Mouse (Mus musculus): ENCODE results near the gene Capza1. TPM values are rescaled to one million over a fixed set of nuclear protein-coding genes. Genes with fewer than 3 reads are reported as not detected.

Capza1 gene
- polyA plus RNA-seq, 1 experiment from 2014 or later = 209 TPM

GRCm38 (mm10) chr3:104864651-104865340, 491 bp upstream of the Capza1 start:
- under 1% methylated on average over 48 of the region's 48 CpGs for WGBS
- Histone ChIP-seq H3K9me3 (ENCODE audit: low read length) (no peaks in the 10 kb centered on the region), H3K4me2 (replicated peaks; ENCODE audit: low read depth, low read length) (peak overlapping the region; percentile 60), H3K4me1 (ENCODE audit: insufficient read depth, low read length) (peaks cover 30% of the 10 kb centered on the region), H3K27ac (ENCODE audit: low read length) (peak overlapping the region; percentile 99), H3K27me3 (ENCODE audit: insufficient read depth, low read length) (no peaks in the 10 kb centered on the region), H3K36me3 (ENCODE audit: insufficient read depth, low read length) (no peaks in the 10 kb centered on the region), H3K9ac (replicated peaks; ENCODE audit: low read length) (peak overlapping the region; percentile 98), H3K4me3 (ENCODE audit: low read length) (peak overlapping the region; percentile 99)
- peak; percentile 93 for ATAC-seq (ENCODE audit: low FRiP score, low TSS enrichment)

GRCm38 (mm10) chr3:104858560-104858959, 5.7 kb downstream of the Capza1 start:
- Histone ChIP-seq H3K27ac (ENCODE audit: low read length) (no peak overlapping the region), H3K9me3 (ENCODE audit: low read length) (no peaks in the 10 kb centered on the region), H3K4me3 (ENCODE audit: low read length) (no peak overlapping the region), H3K36me3 (ENCODE audit: insufficient read depth, low read length) (peaks cover 7% of the 10 kb centered on the region; the same call in 1 of the 2 replicates), H3K4me2 (replicated peaks; ENCODE audit: low read depth, low read length) (no peak overlapping the region), H3K9ac (replicated peaks; ENCODE audit: low read length) (no peak overlapping the region), H3K4me1 (ENCODE audit: insufficient read depth, low read length) (peaks cover 20% of the 10 kb centered on the region), H3K27me3 (ENCODE audit: insufficient read depth, low read length) (no peaks in the 10 kb centered on the region)
- ATAC-seq (ENCODE audit: low FRiP score, low TSS enrichment) = no peak
- whole genome bisulfite sequencing = 88% methylated on average over 1 of the region's 1 CpGs

- ATAC-seq (ENCODE audit: low FRiP score, low TSS enrichment) = no peak
- WGBS = 67% methylated on average over 1 of the region's 1 CpGs
- H3K27ac ChIP-seq (ENCODE audit: low read length) = no peak overlapping the region
- H3K4me2 ChIP-seq (replicated peaks; ENCODE audit: low read depth, low read length) = no peak overlapping the region
- no peaks in the 10 kb centered on the region for H3K27me3 ChIP-seq (ENCODE audit: insufficient read depth, low read length)
- peaks cover 7% of the 10 kb centered on the region; the same call in 1 of the 2 replicates for H3K36me3 ChIP-seq (ENCODE audit: insufficient read depth, low read length)
- H3K4me3 ChIP-seq (ENCODE audit: low read length) = no peak overlapping the region
- H3K9ac ChIP-seq (replicated peaks; ENCODE audit: low read length) = no peak overlapping the region
- peaks cover 2% of the 10 kb centered on the region for H3K4me1 ChIP-seq (ENCODE audit: insufficient read depth, low read length)
- H3K9me3 ChIP-seq (ENCODE audit: low read length) = no peaks in the 10 kb centered on the region
Measured at GRCm38 (mm10) chr3:104856106-104856505, 8.2 kb downstream of the Capza1 start.

GRCm38 (mm10) chr3:104854866-104855265, 9.4 kb downstream of the Capza1 start:
- no peaks in the 10 kb centered on the region for H3K9me3 ChIP-seq (ENCODE audit: low read length)
- H3K4me2 ChIP-seq (replicated peaks; ENCODE audit: low read depth, low read length) = no peak overlapping the region
- H3K9ac ChIP-seq (replicated peaks; ENCODE audit: low read length) = no peak overlapping the region
- no peak overlapping the region for H3K27ac ChIP-seq (ENCODE audit: low read length)
- H3K4me1 ChIP-seq (ENCODE audit: insufficient read depth, low read length) = no peaks in the 10 kb centered on the region
- H3K4me3 ChIP-seq (ENCODE audit: low read length) = no peak overlapping the region
- H3K27me3 ChIP-seq (ENCODE audit: insufficient read depth, low read length) = no peaks in the 10 kb centered on the region
- H3K36me3 ChIP-seq (ENCODE audit: insufficient read depth, low read length) = peaks cover 7% of the 10 kb centered on the region; the same call in 1 of the 2 replicates
- no peak for ATAC-seq (ENCODE audit: low FRiP score, low TSS enrichment)

DNA sequence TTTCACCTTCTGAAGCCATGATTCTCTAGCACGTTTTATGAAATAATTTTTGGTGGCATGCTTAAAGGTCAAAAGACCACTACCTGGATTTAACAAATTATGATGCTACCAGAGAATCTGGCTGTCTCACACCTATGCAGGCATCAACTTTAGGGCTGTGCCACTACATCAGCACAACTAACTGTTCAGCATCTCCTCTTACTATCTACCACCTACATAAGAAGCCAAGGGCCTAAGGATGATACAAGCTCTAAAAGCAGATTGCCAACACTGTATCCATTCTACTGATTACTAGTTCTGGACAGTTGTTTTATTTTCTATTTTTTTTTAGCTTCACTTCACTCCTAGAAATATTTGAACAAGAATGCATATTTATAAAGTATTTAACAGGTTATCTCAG, 9.8 kb downstream of the Capza1 start:
- Histone ChIP-seq H3K4me1 (ENCODE audit: insufficient read depth, low read length) (no peaks in the 10 kb centered on the region), H3K9ac (replicated peaks; ENCODE audit: low read length) (no peak overlapping the region), H3K9me3 (ENCODE audit: low read length) (no peaks in the 10 kb centered on the region), H3K36me3 (ENCODE audit: insufficient read depth, low read length) (peaks cover 7% of the 10 kb centered on the region; the same call in 1 of the 2 replicates), H3K4me2 (replicated peaks; ENCODE audit: low read depth, low read length) (no peak overlapping the region), H3K27me3 (ENCODE audit: insufficient read depth, low read length) (no peaks in the 10 kb centered on the region), H3K27ac (ENCODE audit: low read length) (no peak overlapping the region), H3K4me3 (ENCODE audit: low read length) (no peak overlapping the region)
- no peak for ATAC-seq (ENCODE audit: low FRiP score, low TSS enrichment)
- WGBS = 84% methylated on average over 1 of the region's 1 CpGs

GRCm38 (mm10) chr3:104846601-104847000, 17.7 kb downstream of the Capza1 start:
- Histone ChIP-seq H3K9me3 (ENCODE audit: low read length) (no peaks in the 10 kb centered on the region), H3K4me3 (ENCODE audit: low read length) (no peak overlapping the region), H3K36me3 (ENCODE audit: insufficient read depth, low read length) (peaks cover 21% of the 10 kb centered on the region), H3K4me1 (ENCODE audit: insufficient read depth, low read length) (no peaks in the 10 kb centered on the region), H3K4me2 (replicated peaks; ENCODE audit: low read depth, low read length) (no peak overlapping the region), H3K27ac (ENCODE audit: low read length) (no peak overlapping the region), H3K9ac (replicated peaks; ENCODE audit: low read length) (no peak overlapping the region), H3K27me3 (ENCODE audit: insufficient read depth, low read length) (no peaks in the 10 kb centered on the region)
- no peak for ATAC-seq (ENCODE audit: low FRiP score, low TSS enrichment)
- 85% methylated on average over 4 of the region's 4 CpGs for WGBS

DNA sequence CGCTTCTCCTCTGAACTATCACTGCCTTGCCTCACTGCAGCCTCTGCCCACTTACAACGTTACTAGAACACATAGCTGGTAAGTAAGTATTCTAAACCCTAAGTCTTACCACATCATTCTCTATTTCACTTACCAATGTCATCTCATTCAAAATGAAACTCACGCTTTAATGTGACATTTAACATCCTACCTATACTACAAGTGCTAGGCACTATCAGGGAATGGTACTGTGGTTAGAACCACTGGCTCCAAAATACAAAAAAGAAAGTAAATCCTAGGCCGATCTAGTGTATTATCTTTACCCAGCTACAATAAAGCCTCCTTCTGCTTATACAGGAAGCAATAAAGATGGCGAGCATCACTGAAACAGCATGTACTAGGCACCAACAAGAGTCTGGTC, 23.3 kb downstream of the Capza1 start:
- WGBS = 97% methylated on average over 5 of the region's 5 CpGs
- no peak for ATAC-seq (ENCODE audit: low FRiP score, low TSS enrichment)

DNA sequence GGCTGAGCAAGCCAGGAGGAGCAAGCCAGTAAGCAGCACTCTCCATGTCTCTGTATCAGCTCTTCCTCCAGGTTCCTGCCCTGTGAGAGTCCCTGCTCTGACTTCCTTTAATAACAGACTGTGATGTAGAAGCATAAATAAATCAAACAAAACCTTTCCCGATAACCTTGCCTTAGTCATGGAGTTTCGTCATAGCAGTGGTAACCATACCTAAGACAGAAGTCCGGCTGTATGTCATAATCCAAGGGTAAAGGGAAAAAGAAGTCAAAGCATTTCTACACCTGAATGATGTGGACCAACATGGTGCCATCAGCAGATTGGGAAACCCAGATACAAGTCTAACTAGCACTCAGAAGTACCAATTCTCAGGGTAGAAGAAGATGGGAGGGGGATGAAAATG, 28.5 kb downstream of the Capza1 start:
- no peak overlapping the region for H3K4me3 ChIP-seq (ENCODE audit: low read length)
- H3K4me1 ChIP-seq (ENCODE audit: insufficient read depth, low read length) = no peaks in the 10 kb centered on the region
- ATAC-seq (ENCODE audit: low FRiP score, low TSS enrichment) = no peak
- H3K36me3 ChIP-seq (ENCODE audit: insufficient read depth, low read length) = peaks cover 49% of the 10 kb centered on the region
- H3K9me3 ChIP-seq (ENCODE audit: low read length) = no peaks in the 10 kb centered on the region
- no peak overlapping the region for H3K4me2 ChIP-seq (replicated peaks; ENCODE audit: low read depth, low read length)
- no peak overlapping the region for H3K9ac ChIP-seq (replicated peaks; ENCODE audit: low read length)
- 92% methylated on average over 3 of the region's 3 CpGs for WGBS
- H3K27me3 ChIP-seq (ENCODE audit: insufficient read depth, low read length) = no peaks in the 10 kb centered on the region
- H3K27ac ChIP-seq (ENCODE audit: low read length) = no peak overlapping the region

More for the DNA sequence above, 23.3 kb downstream of the Capza1 start:
- Histone ChIP-seq H3K4me1 (ENCODE audit: insufficient read depth, low read length) (no peaks in the 10 kb centered on the region), H3K27me3 (ENCODE audit: insufficient read depth, low read length) (no peaks in the 10 kb centered on the region), H3K9me3 (ENCODE audit: low read length) (no peaks in the 10 kb centered on the region), H3K36me3 (ENCODE audit: insufficient read depth, low read length) (peaks cover 42% of the 10 kb centered on the region), H3K4me3 (ENCODE audit: low read length) (no peak overlapping the region), H3K4me2 (replicated peaks; ENCODE audit: low read depth, low read length) (no peak overlapping the region), H3K9ac (replicated peaks; ENCODE audit: low read length) (no peak overlapping the region), H3K27ac (ENCODE audit: low read length) (no peak overlapping the region)

GRCm38 (mm10) chr3:104822413-104822812, 41.9 kb downstream of the Capza1 start:
- H3K27me3 ChIP-seq (ENCODE audit: insufficient read depth, low read length) = no peaks in the 10 kb centered on the region
- H3K9me3 ChIP-seq (ENCODE audit: low read length) = no peaks in the 10 kb centered on the region
- H3K4me1 ChIP-seq (ENCODE audit: insufficient read depth, low read length) = peaks cover 11% of the 10 kb centered on the region
- H3K4me3 ChIP-seq (ENCODE audit: low read length) = no peak overlapping the region
- peaks cover 15% of the 10 kb centered on the region; the same call in 1 of the 2 replicates for H3K36me3 ChIP-seq (ENCODE audit: insufficient read depth, low read length)
- WGBS = 76% methylated on average over 3 of the region's 3 CpGs
- ATAC-seq (ENCODE audit: low FRiP score, low TSS enrichment) = no peak
- H3K4me2 ChIP-seq (replicated peaks; ENCODE audit: low read depth, low read length) = no peak overlapping the region
- no peak overlapping the region for H3K9ac ChIP-seq (replicated peaks; ENCODE audit: low read length)
- no peak overlapping the region for H3K27ac ChIP-seq (ENCODE audit: low read length)

GRCm38 (mm10) chr3:104820426-104820825, 43.9 kb downstream of the Capza1 start:
- WGBS = 58% methylated on average over 1 of the region's 1 CpGs
- Histone ChIP-seq H3K4me2 (replicated peaks; ENCODE audit: low read depth, low read length) (no peak overlapping the region), H3K9me3 (ENCODE audit: low read length) (no peaks in the 10 kb centered on the region), H3K27me3 (ENCODE audit: insufficient read depth, low read length) (no peaks in the 10 kb centered on the region), H3K9ac (replicated peaks; ENCODE audit: low read length) (no peak overlapping the region), H3K4me1 (ENCODE audit: insufficient read depth, low read length) (peaks cover 24% of the 10 kb centered on the region), H3K36me3 (ENCODE audit: insufficient read depth, low read length) (peaks cover 14% of the 10 kb centered on the region; the same call in 1 of the 2 replicates), H3K4me3 (ENCODE audit: low read length) (no peak overlapping the region), H3K27ac (ENCODE audit: low read length) (no peak overlapping the region)
- no peak for ATAC-seq (ENCODE audit: low FRiP score, low TSS enrichment)

All from kidney, embryonic 16.5 days (tissue).